In genomic region chr1:165386525-165386923, GRCm38 (mm10) we compare ENCODE assay signal across 24 mouse cellular contexts.
DNase-seq lines count a peak whose midpoint lies in the region; ATAC-seq and TF ChIP-seq lines count a peak whose summit lies in the region.
"Had no signal": no experiment of that assay in that cellular context is flagged by ENCODE, and none has a peak within 500 bp of the region (broad histone marks: within the 10 kb centered on the region; RNA-seq: fewer than 3 reads in every experiment).

No protein-coding gene starts in this region.

- no peak overlapping the region for H3K4me2 ChIP-seq in lung, embryonic 15.5 days
- H3K4me2 ChIP-seq in lung, postnatal 0 days (replicated peaks; ENCODE audit: low read depth, low read length): no peak overlapping the region
- H3K4me2 ChIP-seq: embryonic facial prominence, embryonic 12.5 days; forebrain, embryonic 13.5 days; forebrain, embryonic 15.5 days had no signal

- TF ChIP-seq CTCF in left cerebral cortex, adult 2 months (IDR thresholded peaks at IDR 0.05): no peak
- no peak for TF ChIP-seq CTCF in lung, postnatal 0 days (IDR thresholded peaks at IDR 0.05)

- no peak overlapping the region for H3K4me3 ChIP-seq in left cerebral cortex, adult 2 months
- H3K4me3 ChIP-seq in lung, embryonic 15.5 days: no peak overlapping the region
- H3K4me3 ChIP-seq in lung, postnatal 0 days (ENCODE audit: low read depth, low read length): no peak overlapping the region
- H3K4me3 ChIP-seq: embryonic facial prominence, embryonic 10.5 days; embryonic facial prominence, embryonic 12.5 days; forebrain, embryonic 13.5 days; forebrain, embryonic 15.5 days had no signal

- H3K27ac ChIP-seq in left cerebral cortex, adult 2 months: peak overlapping the region; percentile 40; the same call in 1 of the 2 replicates
- H3K27ac ChIP-seq in lung, embryonic 15.5 days: no peak overlapping the region
- H3K27ac ChIP-seq in lung, postnatal 0 days (ENCODE audit: low read length): no peak overlapping the region
- H3K27ac ChIP-seq: embryonic facial prominence, embryonic 10.5 days; embryonic facial prominence, embryonic 12.5 days; forebrain, embryonic 13.5 days; forebrain, embryonic 15.5 days had no signal

- intact Hi-C loops in left cerebral cortex, adult 2 months (cut with DNase I): no loop called here
- intact Hi-C loops in left cerebral cortex, postnatal 36 days (cut with DNase I): no loop called here

- no peak for DNase-seq in left cerebral cortex, adult 2 months (ENCODE audit: extremely low spot score in 1 of 2, low spot score in 2 of 2)
- DNase-seq in left cerebral cortex, postnatal 36 days (ENCODE audit: low spot score in 2 of 2): no peak
- no peak for DNase-seq in lung, postnatal 25 days (ENCODE audit: low spot score)
- DNase-seq in lung, postnatal 0 days (ENCODE audit: low spot score): peak; percentile 51
- no peak for DNase-seq in lung, adult 18-20 months
- DNase-seq: adrenal gland, adult 8-10 months; adrenal gland, postnatal 14 days; adrenal gland, postnatal 36 days; B cell, adult 2 months; cerebellum, adult 11-12 months; cerebellum, adult 2 months; cerebellum, adult 9-10 months; cerebellum, postnatal 10 days; cerebellum, postnatal 25 days had no signal

- H3K36me3 ChIP-seq in lung, embryonic 15.5 days: no peaks in the 10 kb centered on the region
- no peaks in the 10 kb centered on the region for H3K36me3 ChIP-seq in lung, postnatal 0 days (ENCODE audit: insufficient read depth, low read length)
- H3K36me3 ChIP-seq: embryonic facial prominence, embryonic 10.5 days had no signal

- H3K4me1 ChIP-seq in lung, embryonic 15.5 days: peaks cover 11% of the 10 kb centered on the region; the same call in 1 of the 2 replicates
- no peaks in the 10 kb centered on the region for H3K4me1 ChIP-seq in lung, postnatal 0 days (ENCODE audit: insufficient read depth, low read depth, low read length)
- H3K4me1 ChIP-seq: embryonic facial prominence, embryonic 10.5 days; embryonic facial prominence, embryonic 12.5 days; forebrain, embryonic 13.5 days; forebrain, embryonic 15.5 days had no signal

- no peak overlapping the region for H3K9ac ChIP-seq in lung, embryonic 15.5 days
- no peak overlapping the region for H3K9ac ChIP-seq in lung, postnatal 0 days (replicated peaks; ENCODE audit: low read depth)
- H3K9ac ChIP-seq: embryonic facial prominence, embryonic 12.5 days; forebrain, embryonic 13.5 days; forebrain, embryonic 15.5 days had no signal

- no peaks in the 10 kb centered on the region for H3K9me3 ChIP-seq in lung, embryonic 15.5 days
- no peaks in the 10 kb centered on the region for H3K9me3 ChIP-seq in lung, postnatal 0 days (ENCODE audit: low read length)
- H3K9me3 ChIP-seq: embryonic facial prominence, embryonic 10.5 days; embryonic facial prominence, embryonic 12.5 days; forebrain, embryonic 13.5 days; forebrain, embryonic 15.5 days; G1E had no signal

- peak; percentile 3; the same call in 1 of the 2 replicates for ATAC-seq in lung, embryonic 15.5 days (ENCODE audit: borderline replicate concordance, extremely low read depth, low FRiP score, low TSS enrichment)
- peak; percentile 63 for ATAC-seq in lung, postnatal 0 days
- ATAC-seq: activated CD4-positive, CD25-positive, alpha-beta regulatory T cell, adult 4 months; CD4-positive, CD25-positive, alpha-beta regulatory T cell, adult 4 months; forebrain, embryonic 13.5 days; forebrain, embryonic 15.5 days; Patski had no signal

- TF ChIP-seq EP300 in lung, postnatal 0 days (IDR thresholded peaks at IDR 0.05): no peak

- H3K27me3 ChIP-seq in lung, embryonic 15.5 days: no peaks in the 10 kb centered on the region
- no peaks in the 10 kb centered on the region for H3K27me3 ChIP-seq in lung, postnatal 0 days (replicated peaks; ENCODE audit: insufficient read depth, low read length)
- H3K27me3 ChIP-seq: CH12.LX; embryonic facial prominence, embryonic 12.5 days; forebrain, embryonic 13.5 days; forebrain, embryonic 15.5 days; Patski had no signal

- 42% methylated on average over 9 of the region's 9 CpGs for WGBS in lung, embryonic 15.5 days
- 47% methylated on average over 9 of the region's 9 CpGs for WGBS in lung, postnatal 0 days
